Mouse (Mus musculus) ovary, postnatal 14 days (tissue): ENCODE measurements around the gene Tmem38b.
"Not testable (repeated sequence)": the region's sequence is repeated elsewhere in the genome, so short reads cannot be mapped to it uniquely, and the experiment has no call there.

Experiments used
- DNase-seq: peaks from one replicate; pipeline ENCODE4 v3.0.0; 2022; ENCODE audit warnings: low spot score

The Tmem38b gene

DNA sequence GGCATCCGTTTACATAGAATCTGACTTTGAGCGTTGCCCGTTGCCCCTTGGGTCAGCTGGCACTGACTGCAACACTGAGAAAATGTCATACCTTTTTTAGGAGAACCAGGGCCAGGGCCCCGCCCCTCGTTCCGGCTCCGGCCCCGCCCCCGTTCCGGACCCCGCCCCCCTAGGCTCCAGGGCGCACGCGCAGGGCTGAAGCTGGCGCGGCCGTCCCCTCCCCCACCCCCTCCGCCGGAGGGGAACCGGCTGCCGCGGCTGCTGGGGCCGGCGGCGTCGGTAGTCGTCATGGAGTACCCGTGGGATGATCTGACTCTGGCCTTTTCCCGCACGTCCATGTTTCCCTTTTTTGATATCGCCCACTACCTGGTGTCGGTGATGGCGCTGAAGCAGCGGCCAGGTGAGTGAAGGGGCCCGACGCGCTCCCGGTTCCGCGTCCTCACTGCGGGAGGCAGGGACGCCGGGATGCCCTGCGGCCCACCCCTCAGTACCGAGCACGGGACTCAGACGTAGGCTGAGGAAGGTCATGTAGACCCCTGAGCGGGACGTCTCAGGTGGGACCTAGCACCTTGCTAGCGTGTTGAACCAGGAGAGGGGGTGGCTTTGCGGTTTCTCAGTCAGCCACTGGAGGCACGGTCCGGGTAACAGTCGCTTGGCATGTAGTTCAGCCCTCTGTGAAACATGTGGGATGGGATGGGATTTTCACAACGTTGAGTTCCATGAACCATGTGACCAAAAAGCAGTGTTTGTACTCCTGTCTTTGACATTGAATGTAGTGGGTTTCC is at the start of gene Tmem38b:
TSS of gene Tmem38b (plus strand) at position 225 of the 785 bp plus-strand sequence.
- peak; percentile 59 for DNase-seq

DNA sequence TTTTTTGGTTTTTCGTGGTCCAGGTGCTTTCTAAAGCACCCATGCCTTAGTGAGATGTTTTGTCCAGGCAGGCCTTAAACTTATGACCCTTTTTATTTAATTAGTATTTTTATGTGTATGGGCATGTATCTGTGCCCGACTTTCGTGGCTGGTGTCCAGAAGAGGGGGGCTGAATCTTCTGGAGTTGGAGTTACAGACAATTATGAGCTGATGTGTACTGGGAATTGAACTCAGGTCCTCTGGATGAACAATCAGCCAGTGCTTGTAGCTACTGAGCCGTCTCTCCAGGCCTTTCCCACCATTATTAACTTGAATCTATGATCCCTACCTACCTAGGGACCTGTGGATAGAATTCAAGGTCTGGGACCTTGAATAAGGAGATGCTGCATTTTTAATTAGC is 44.4 kb upstream of the Tmem38b start:
- no peak for DNase-seq

DNA sequence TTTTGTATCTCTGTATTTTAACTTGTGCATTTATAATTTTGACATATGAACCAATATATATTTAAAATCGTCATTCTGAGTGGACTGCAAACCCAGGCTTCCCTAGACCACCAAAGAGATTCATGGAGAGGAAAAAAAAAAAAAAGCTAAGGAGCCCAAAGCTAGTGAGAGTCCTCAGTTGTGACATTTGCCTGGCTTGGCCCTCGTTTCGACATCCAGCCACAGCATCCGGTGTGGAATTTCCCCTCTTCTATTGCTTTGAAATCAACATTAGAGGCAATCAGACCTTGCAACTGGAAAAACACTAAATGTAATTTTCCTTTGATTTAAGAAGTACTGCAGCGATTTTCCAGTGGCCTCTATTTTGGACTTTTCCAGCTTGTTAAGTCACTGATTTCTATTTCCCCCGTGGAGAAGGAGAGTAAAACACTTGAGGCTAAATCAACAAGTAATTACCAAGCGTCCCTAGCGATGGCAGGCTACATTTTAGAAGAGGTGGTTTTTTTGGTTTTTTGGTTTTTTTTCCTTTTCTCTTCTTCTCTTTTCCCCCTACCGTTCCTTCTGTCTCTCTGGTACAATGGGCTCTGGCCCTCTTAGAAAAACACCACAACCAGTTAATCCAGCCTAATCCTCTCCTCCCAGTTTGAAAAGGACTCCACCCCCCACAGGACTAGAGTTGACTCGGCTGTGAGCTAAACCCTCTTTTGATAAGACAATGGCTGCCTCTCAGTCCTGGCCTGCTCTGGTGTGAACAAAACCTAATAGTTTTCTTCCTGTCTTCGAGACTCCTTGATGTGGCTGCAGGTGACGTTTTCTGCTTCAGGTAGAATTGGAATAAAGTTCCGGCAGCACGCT is 43.4 kb upstream of the Tmem38b start:
- no peak for DNase-seq

DNA sequence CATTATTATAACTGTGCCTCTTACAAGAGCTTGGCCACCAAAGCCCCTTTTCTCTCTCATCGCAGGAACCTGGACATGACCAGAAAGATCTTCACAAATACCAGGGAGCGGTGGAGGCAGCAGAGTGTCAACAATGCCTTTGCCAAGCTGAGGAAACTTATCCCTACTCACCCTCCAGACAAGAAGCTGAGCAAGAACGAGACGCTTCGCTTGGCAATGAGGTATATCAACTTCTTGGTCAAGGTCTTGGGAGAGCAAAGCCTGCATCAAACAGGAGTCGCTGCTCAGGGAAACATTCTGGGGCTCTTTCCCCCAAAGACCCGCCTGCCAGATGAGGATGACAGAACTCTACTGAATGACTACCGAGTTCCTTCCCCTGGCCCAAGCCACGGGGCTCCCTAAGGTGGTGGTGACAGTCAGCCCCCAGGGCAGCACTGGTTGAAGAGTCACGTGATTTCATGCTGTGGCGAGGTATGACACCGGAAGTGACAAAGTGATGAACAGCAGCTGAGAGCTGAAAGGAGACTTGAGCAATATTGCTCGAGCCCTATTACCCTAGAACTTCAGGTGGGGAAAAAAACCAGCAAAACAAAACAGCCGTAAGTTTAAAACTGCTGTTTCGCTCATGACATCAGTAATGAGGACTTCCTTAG is 40.0 kb upstream of the Tmem38b start:
- no peak for DNase-seq

DNA sequence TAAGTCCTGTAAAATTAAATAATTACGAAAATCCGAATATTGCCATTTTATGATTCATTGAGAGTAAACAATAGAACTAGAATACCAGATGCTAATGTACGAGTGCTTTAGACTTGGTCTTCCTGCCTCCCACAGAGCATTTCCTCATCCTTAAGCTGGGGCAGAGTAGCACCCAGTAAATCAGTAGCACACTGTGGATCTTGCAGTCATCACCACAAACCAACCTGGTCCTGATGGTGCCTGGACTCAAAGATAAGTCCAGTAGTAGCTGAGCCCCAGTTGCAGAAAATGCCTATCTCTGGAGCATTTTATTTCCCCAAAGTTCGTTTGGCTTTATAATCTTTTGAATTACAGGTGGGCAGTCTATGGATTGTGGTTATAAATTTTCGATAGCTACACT is 39.0 kb upstream of the Tmem38b start:
- DNase-seq, result no peak

DNA sequence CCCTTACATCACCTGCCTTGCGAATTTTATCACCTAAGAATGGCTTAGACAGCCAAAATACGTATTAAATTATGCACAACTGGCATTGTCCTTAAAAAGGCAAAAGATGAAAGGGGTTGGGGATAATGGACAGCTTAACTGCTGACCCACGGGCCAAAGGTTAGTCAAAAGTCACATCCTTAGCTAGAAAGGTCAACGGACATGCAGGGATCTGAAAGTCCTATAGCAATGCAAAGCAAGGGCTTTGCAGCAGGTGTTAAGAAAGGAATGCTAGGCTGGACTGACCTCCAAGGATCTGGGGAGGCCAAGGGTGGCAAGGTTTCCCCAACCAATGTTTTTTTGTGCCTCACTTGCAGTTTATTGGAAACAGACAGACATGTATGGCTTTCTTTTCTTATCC is 36.5 kb upstream of the Tmem38b start:
- no peak for DNase-seq

DNA sequence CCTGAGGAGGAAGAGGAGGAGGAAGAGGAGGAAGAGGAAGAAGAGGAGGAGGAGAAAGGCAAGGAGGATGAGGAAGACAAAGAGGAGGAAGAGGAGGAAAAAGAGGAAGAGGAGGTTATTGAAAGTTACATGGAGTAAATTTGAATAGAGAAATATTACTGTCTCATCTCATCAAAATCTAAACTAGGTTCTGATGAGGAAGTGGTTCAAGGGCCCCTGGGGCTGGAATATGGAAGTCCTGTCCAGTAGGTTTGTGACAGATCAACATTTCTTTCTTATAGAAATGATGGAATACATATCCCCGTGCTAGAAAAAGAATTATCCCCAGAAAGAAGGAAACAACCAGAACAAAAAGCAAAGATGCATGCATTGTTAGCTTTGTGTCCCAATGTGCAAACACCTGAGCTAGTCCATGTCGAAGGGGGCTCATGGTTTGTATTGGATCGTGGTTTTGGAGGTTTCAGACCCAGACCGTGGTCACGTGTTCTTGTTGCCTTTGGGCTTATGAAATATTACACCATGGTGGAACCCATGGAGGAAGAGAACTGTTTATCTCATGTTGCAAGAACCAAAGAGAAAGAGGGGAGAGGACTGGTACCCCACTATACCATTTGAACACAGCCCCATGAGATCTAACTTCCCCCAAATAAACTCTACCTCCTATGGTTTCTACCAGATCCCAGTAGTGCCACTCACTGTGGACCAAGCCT is 31.4 kb upstream of the Tmem38b start:
- DNase-seq, result no peak

DNA sequence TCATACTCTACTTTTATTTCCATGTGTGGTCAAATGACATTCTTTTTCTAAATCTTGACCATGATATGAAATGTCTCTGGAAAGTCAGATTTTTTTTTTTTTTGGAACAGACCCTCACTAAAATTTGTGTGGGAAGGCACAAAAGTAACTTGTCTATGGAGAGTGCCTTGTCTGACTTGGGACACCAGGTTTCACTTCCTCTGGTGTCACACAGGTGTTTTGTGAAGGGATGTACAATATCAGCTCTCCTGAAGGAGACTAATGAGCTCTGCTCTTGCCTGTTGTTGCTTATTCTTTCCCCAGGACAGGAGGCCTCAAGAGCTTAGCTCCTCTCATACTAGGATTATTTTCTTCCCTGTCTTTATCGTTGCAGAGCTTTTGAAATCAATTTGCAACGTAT is 30.8 kb upstream of the Tmem38b start:
- DNase-seq, result no peak

DNA sequence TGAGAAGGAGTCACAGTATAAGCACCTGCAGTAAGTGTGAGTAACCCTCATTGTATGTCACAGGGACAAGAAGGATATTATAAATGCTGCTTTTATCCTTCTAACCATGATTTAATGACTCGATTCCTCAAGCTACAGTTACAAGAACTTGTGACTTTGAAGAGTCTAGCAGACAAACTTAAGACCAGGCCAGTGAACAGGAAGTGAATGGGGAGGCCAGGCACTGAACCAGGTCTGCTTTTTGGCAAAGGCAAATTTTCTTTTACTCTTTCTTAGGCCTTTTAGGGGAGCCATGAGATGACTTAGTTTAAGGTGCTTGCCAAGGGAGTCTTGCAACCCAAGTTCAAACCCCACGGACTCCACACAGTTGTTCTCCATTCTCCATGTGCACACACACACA is 30.1 kb upstream of the Tmem38b start:
- no peak for DNase-seq

DNA sequence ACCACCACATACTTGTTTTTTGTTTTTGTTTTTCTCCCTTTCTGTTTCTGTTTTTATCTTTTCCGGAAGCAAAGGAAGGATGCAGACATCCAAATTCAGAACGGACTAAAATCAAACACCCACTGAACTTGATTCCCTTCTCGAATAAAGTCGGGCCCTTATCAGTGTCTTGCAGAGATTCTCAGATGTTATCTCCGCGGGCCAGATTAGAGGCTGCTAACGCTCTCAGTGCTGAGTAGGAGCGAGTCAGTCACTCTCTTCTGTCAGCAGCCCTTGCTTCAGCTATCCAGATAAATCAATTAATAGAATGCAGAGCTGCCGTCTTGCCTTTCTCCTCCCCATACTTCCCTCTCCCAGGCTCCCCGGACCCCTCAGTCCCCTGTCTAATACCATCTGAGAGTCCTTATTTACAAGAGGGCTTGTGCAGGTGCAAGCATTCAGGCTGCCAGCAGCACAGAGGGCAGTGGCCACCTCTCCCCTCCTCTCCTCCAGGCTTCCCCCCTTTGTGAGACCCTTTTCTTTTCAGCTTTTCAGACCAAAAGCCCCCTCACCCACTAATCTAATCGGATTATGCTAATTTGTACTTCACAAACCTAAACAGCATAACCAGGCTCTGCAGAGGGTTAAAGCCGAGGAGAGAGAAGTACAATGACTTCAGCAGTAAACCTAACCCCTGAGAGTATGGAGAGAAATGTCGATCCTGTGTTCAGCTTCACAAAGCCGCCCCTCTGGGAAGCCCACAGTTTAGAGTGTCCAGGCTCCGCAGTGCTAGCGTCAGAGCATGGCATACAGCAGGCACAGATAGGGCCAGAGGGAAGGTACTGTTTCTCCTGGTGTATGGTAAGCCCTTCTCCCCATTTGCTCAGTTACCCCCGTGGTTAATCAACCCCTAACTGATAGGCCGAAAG is 28.7 kb upstream of the Tmem38b start:
- no peak for DNase-seq

DNA sequence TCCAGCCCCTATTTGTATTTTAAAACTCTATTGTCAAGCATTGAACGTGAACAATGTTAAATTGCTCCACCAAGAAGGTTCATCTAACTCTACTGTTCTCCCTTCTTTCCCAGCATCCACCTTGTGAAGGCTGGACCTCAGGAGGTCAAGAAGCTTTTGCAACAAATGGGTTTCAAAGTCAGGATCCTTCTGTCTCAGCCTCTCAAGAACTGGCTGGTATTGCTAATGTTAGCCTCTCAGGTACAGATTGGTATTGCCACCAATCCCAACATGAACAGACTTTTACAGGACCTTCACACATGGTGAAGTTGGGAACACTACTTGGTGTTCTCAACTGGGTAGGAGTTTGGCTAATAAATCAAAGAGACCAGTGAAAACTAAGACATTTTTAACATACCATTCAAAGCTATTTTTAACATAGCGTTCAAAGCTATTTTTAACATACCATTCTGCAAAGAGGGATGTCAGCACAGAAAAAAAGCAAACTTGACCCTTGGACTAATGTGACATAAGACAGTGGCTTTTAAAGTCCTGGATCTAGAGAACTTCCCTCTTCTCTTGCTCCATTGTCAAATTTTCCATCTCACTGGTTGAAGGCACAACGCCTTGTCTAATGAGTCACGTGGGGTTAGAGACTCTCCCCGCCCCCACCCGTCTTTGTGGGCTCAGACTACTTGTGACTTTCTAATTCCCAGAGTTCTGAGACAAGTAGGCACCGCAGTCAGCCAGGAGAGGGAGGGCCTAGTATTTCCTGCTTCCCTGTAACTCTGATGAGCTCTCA is 26.8 kb upstream of the Tmem38b start:
- DNase-seq, result no peak

DNA sequence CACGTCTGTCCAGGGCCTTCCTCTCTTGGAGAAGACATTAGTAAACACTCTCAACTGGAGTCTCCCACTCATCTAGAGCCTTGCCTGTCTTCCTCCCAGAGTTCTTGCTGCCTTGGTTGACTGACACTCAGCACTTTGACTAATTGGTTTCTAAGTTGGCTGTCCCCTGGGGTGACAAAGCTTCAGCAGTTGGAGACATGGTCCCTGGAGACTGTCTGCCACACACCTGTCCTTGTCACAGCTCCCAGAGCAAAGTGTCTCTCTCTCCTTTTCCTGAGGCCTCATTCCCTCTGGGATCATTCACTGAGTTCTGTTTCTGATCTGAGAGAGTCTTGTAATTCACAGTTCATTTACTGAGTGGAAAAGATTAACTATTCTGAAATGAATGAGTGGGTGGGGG is 26.1 kb upstream of the Tmem38b start:
- no peak for DNase-seq

DNA sequence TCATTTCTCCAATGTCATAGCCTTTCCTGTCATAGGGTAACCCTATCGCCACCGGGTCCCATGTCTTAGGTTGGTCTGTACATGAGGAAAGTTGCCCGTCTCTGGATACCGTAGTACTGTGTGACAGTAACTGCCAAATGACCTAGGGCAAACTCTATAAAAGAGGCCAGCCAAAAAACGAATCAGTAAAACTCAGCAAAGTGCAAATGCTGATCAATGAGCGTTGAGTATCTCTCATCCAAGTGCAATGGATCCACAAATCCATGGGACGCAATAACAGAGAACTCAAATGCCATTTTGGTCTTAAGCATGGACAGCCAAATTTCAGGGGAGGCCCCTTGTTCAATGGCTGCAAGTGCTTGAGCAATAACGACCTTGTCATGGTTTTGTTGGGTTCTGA is 22.2 kb upstream of the Tmem38b start:
- not testable (repeated sequence) for DNase-seq

DNA sequence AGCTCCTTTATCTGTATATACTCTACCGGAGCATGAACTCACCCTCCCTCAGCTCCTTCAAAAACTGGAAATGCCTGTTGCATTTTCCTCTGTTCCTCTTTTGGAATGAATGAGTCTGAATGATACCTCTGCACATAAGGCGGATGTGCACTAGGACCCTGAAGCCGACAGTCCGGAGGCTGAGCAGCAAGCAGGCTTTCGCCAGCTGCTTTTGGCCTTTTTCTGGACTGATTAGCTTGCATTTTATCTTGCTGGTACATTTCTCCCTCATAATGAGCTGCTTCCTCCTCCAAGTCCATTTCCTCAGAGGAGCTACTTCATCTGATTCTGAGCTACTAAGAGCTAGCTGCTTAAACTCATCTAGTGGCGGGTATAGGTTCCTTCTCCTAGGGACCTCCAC is 19.4 kb upstream of the Tmem38b start:
- DNase-seq, result not testable (repeated sequence)

DNA sequence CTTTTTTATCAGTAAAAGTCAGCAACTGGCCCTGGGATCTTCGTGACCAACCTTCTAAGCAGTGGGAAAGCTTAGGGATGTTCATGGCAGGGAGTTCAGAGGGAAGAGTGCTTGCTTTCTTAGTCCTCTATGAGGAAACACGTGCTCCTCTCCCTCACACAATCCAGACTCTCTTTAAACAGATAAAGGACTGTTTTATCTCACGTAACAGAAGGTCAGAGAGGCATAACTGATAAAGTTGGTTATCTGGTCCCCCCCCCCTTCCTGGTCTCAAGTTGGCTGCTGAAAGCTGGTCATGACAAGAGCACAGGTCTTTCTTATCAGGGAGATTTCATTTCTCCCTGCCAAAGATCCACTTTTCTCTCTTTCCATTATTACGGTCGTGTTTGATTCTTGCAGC is 7.5 kb upstream of the Tmem38b start:
- no peak for DNase-seq

DNA sequence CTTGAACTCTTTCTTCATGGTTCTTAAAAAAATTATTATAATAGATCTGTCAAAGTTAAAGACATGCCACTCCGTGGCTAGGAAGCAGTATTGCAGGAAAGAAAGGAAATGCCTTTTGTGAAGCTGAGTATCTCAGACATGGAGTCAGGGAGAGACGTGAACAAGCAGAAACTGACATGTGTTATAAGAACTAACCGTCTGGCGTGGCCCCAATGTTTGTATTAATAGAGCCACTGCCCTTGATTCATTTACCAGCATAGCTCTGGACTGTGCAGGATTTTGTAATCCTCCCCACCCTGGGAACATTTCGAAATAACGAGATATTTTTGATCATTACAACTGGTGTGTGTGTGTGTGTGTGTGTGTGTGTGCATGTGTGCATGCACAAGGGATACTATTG is 2.1 kb upstream of the Tmem38b start:
- DNase-seq, result no peak

DNA sequence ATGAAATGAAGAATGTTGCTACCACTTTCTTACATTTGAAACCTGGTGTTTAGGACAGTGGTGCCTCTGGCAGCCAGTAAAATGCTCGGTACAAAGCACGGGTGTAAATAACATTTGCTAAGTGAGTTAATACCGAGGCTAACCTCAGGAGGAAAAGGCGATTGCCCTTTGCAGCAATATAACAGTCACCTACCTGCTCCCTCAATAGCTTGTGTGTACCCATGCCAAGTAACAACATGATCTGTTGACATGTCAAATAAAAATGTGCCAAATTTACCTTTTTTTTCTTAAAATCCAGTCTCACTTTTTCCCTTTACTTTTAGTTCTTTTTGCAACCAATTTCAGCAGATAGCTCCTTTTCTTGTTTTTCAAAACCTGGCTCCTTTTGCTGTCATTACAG is 1.0 kb upstream of the Tmem38b start:
- DNase-seq, result no peak

DNA sequence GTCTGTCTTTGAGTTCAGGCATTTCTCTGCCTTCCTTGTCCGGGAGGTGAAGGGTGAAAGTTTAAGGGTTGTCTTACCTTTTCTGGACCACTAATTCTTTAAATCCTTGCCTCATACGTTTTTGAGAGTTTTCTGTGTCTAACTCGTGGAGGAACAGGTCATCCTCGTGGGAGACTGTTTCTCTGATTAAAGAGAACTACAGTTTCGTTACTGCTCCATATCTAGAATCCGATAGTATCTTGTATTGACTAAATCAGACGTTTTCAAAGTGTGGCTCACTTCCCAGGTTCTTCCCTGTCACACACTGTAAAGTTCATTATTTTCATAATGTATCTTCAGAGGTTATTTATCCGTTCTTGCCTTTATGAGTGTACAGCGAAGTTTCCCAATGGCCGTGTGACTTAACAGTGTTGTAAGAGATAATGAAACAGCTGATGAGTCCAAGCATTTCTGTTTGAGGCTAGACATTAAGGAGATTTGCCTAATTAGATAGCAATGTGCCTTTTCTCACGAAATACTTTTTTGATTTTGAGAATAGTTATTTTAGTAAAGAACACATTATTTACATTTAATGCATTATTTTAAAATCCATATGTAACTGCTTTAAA is 900 bp downstream of the Tmem38b start:
- no peak for DNase-seq

DNA sequence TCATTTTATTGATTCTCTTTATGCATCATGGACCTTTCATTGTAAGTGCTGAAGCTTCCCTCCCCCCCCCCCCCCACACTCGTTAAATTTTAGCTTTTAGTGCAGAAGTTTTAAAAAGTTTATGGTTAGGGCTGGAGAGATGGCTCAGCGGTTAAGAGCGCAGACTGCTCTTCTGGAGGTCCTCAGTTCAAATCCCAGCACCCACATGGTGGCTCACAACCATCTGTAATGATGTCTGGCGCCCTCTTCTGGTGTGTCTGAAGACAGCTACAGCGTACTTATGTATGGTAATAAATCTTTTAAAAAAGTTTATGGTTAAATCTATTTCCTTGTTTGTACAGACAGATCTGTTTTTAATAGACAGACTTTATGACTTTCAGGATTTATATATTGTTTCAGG is 2.0 kb downstream of the Tmem38b start:
- no peak for DNase-seq

DNA sequence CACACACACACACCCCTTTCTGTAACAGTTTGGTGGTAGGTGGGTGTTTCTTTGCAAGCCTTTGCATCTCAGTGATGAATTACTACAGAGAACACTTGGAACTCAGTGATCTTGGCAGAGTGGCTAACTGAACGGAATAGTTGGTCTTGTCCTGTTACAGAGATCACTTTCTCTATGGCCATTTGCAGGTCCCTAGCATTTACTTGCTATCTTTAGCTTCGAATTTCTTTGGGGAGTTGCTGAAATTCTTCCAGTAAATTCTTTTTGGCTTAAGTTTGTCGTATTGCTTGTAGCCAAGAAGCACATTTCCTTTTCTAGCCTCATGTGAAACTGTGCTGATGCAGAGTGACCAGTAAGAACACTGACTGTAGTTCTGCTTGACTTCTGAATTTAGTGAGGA is 3.1 kb downstream of the Tmem38b start:
- DNase-seq, result no peak
